Mouse (Mus musculus) left cerebral cortex, adult 2 months (tissue): ENCODE measurements around the gene Cacnb1. TPM values are rescaled to one million over a fixed set of nuclear protein-coding genes. Genes with fewer than 3 reads are reported as not detected.
A peak's percentile ranks its signal among the peaks of the same experiment; 100 is the strongest.

ENCODE experiments used
- DNase-seq, 2 experiments: peaks; one replicate each; pipeline ENCODE4 v3.0.0; 2021 to 2022; ENCODE audit warnings: low spot score in 2 of 2, mixed read lengths in 1 of 2; ENCODE audit errors: extremely low spot score in 1 of 2
- H3K27ac ChIP-seq: fragments of 200-600 bp; 2 replicates; pipeline ENCODE4 v1.8.1; 2022
- H3K4me3 ChIP-seq: fragments of 200-600 bp; 2 replicates; pipeline ENCODE4 v1.8.1; 2022
- CTCF ChIP-seq: fragments of 200-600 bp; IDR thresholded peaks from 2 replicates; pipeline ENCODE4 v1.8.1; 2022; ENCODE audit warnings: antibody characterized with exemption, mild to moderate bottlenecking, moderate library complexity
- intact Hi-C: fragments of 180-260 bp; cut with DNase I; formaldehyde crosslinking; loops from one replicate; pipeline ENCODE4 v1.15.1; 2025
- total RNA-seq, 2 experiments: library from RNA; stranded (reverse); gene quantifications; 2 replicates each; pipeline ENCODE4 v1.2.3; 2021

The Cacnb1 gene
- total RNA-seq, 2 experiments from 2014 or later = 150 to 170 TPM

DNA sequence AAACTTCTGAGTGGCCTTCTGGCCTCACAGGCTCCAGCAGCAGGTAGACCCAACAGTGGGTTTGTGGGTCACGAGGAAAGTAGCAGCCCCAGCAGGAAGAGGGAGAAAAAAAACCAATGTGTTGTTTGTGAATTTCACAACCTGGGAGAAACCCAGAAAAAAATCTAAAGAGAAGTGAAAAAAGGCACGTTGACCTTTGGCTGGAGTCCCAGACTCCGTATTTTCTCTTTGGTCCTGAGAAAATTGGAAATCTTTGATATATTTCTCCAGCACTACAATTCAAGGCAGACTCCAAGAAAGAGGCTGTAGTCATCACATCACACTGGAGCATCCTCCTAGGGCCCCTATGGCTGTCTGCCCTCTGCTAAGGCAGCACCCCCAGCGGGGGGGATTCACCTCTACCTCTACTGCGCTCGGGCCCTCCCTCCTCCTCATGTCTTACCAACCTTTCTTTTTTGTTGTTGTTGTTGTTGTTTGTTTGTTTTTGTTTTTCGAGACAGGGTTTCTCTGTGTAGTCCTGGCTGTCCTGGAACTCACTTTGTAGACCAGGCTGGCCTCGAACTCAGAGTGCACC, 25.4 kb downstream of the Cacnb1 start:
- no peak for TF ChIP-seq CTCF
- no peak overlapping the region for H3K4me3 ChIP-seq
- no peak overlapping the region for H3K27ac ChIP-seq
- intact Hi-C loops = no loop called here
- no peak for DNase-seq

DNA sequence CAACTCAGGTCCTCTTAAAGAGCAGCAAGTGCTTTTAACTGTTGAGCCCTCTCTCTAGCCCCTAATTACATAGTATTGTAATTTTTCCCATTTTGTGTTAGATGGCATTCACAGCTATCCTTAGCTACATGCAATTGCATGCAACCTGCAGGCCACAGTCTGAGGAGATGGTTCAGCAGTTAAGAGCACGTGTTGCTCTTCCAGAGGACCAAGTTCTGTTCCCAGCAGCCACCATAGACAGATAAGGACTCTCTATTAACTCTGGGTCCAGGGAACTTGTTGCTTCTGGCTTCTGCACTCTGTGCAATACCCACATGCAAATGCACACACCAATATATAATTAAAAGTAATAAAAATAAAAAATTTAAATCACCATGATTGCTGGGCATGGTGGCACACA, 26.1 kb downstream of the Cacnb1 start:
- intact Hi-C loops = no loop called here
- Histone ChIP-seq H3K27ac (no peak overlapping the region), H3K4me3 (no peak overlapping the region)
- TF ChIP-seq CTCF = no peak
- DNase-seq = no peak

DNA sequence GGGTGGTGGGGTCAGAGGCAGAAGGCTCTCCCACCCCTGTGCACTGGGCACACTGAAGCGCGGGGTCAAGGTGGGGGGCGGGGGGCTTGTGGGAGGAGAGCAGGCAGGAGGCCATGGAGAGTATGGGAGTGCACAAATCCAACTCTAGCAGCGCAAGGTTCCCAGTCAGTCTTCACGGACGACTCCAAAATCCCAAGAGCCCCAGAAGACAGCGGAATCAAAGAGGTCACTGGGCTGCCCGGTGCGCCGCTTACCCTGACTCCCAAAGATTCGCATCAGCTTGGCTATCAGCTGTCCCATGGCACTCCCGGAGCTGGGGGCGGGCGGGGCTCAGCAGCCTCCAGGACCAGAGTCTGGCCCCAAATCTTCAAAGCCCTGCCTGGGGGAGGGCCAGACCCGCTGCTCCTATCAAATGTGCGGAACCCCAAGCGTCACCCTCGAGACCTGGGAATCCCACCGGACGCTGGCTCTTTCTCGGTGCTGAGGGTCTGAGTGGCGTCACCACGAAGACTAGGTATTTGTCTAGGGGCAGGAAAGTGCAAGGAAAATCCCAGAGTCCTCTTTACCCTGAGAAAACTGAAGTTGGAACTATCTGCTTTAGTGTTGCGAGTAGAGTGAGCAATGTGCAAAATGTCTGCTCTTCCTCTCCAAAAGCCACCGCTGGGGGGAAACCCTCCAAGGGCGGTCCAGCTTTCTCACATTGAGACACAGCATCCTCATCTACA, 27.1 kb downstream of the Cacnb1 start, which contains the start of gene Arl5c:
TSS of gene Arl5c (minus strand) at position 618 of the 725 bp plus-strand sequence.
- Histone ChIP-seq H3K4me3 (peak within 1 kb of the TSS; percentile 49), H3K27ac (no peak within 1 kb of the TSS; the same call in 1 of the 2 replicates)
- intact Hi-C loops = no loop called here
- DNase-seq = peak in 1 of 2 experiments; percentile 35
- TF ChIP-seq CTCF = peak; percentile 51

DNA sequence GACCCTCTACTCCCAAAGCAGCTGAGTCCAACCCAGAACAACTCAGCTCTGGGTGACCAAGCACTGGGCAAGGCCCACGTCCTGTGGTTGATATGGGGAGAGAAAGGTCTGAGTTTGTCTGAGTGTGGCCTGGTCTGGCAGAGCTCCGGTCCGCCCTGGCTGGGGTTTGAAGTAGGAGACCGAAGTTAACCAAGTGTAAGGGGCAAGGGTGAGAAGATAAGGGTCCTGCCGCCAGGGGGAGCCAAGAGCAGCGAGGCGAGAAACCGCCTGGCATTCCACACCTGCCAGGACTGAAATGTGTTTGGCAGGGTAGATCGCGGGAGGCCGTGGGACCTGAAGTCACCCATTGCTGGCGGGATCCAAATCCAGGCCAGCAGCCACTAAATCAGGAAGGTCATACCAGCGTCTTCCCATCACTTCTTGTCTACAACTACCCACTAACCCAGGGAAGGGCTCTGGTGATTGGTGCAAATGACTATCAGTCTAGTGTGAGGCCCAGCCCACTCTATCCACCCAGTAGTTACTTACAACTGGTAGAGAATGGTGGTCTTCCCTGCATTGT, 28.2 kb downstream of the Cacnb1 start:
- intact Hi-C loops = no loop called here
- peak; percentile 83 for TF ChIP-seq CTCF
- DNase-seq = peak; percentile 71 to 74
- no peak overlapping the region for H3K27ac ChIP-seq
- peak overlapping the region; percentile 49 for H3K4me3 ChIP-seq

DNA sequence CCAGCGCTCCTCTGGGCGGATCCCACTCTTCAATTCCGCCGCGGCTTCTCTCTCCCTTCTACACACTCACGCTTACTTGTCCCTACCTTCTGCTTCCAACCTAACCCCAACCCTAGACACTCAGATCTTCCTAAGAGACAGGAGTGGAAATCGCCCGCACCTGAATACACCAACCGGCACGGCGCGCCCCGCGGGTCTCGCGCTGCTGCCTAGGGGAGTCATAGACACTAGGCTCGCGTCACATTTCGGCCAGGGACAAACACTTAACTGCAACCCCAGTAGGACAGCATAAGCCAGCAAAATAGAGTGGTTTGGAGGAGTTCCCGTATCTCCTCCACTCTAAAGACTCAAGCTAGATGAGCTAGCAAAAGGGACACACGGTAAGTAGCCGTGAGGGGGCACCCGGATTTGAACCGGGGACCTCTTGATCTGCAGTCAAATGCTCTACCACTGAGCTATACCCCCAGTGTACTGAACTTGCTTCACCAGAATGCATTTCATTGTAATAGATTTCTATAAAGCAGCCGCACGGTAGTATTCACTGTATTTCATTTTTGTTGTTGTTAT, 34.2 kb downstream of the Cacnb1 start:
- intact Hi-C loops = loop anchor here (2.0 kb wide), 1 partner anchor 190 kb away; the partner anchor contains the start of gene Lasp1
- Histone ChIP-seq H3K4me3 (peak overlapping the region; percentile 87), H3K27ac (peak overlapping the region; percentile 92)
- no peak for TF ChIP-seq CTCF
- DNase-seq = peak; percentile 84 to 86

DNA sequence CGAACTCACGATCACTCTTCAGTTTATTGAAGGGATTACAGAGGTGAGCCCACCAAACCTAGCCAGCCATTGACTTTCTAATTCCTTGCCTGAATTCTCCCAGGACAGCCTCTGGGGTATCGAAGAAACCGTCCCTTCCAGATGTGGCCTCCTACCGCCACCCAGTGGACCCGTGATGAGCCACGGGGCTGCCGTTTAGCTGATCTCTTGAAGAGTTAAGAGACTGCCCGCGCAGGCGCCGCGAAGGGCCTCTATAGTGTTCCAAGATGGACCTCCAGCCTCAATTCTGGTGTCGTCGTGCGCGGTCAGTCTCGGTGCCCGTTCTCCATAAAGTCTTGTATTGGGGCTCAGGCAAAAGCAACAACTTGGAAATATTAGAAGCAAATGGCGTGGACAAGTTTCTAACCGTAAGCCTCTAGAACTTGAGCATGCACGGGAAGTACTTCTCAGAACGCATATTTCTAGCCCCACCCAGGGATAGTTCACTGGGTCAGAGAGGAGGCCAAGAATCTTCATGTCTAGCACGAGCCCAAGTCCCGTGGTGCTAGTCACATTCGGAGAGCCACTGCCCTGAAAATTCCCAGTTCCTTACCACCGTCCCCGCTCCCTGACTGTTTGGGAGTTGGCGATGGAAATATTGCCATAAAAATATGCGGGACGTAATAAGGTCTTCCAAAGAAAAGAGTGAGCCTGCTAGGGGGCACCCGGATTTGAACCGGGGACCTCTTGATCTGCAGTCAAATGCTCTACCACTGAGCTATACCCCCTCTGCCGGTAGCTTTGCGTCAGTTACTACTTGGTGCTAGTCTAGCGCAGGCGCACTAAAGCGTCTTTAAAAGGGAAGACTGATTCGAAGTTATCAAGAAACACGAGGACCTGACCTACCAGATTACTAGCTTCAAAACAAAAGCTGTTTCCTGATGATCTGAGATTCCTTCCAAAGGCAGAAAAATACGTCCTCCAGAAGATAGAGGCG, 35.0 kb downstream of the Cacnb1 start:
- peak; percentile 91 to 97 for DNase-seq
- Histone ChIP-seq H3K4me3 (peak overlapping the region; percentile 87), H3K27ac (peak overlapping the region; percentile 92)
- TF ChIP-seq CTCF = peak; percentile 80
- intact Hi-C loops = loop anchor here (1.0 to 2.0 kb wide), 3 partner anchors 51 to 189 kb away; partner anchors contain the start of gene Lasp1

DNA sequence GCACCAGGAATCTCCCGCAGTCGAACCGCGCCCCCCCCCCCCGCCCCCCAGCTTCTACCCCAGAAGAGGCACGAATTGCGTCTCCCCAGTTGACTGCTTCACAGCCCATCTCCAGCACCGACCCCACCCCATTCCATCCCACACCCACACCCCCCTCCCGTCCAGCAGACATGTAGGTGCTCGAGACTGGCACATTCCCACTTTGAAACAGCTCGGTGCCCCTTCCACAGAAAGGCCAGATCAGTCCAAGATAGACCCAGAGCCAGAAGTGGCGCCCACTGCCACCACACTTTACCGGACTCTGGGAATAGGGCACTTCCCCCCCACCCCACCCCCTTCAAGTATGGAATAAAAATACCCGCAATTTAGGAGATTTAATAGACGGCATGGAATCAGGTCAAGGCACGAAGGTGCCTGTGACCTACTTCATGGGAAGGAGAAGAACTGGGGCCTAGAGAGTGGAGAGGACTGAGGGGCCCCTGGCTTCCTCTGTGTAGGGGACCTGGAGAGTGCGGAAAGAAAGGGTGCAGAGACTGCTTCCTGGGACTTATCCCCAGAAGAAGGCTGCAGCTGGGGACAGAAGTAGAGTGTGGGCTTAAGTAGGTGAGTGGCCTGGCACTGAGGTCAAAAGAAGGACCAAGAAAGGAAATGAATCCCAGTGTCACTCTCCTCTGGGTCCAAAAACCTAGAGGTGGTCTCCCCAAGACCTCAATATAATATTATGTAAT, 35.9 kb downstream of the Cacnb1 start:
- no peak for TF ChIP-seq CTCF
- Histone ChIP-seq H3K27ac (peak overlapping the region; percentile 34; the same call in 1 of the 2 replicates), H3K4me3 (peak overlapping the region; percentile 87)
- intact Hi-C loops = loop anchor here (1.0 to 2.0 kb wide), 2 partner anchors 50 to 87 kb away; no protein-coding TSS in a partner anchor
- DNase-seq = peak in 1 of 2 experiments; percentile 11

DNA sequence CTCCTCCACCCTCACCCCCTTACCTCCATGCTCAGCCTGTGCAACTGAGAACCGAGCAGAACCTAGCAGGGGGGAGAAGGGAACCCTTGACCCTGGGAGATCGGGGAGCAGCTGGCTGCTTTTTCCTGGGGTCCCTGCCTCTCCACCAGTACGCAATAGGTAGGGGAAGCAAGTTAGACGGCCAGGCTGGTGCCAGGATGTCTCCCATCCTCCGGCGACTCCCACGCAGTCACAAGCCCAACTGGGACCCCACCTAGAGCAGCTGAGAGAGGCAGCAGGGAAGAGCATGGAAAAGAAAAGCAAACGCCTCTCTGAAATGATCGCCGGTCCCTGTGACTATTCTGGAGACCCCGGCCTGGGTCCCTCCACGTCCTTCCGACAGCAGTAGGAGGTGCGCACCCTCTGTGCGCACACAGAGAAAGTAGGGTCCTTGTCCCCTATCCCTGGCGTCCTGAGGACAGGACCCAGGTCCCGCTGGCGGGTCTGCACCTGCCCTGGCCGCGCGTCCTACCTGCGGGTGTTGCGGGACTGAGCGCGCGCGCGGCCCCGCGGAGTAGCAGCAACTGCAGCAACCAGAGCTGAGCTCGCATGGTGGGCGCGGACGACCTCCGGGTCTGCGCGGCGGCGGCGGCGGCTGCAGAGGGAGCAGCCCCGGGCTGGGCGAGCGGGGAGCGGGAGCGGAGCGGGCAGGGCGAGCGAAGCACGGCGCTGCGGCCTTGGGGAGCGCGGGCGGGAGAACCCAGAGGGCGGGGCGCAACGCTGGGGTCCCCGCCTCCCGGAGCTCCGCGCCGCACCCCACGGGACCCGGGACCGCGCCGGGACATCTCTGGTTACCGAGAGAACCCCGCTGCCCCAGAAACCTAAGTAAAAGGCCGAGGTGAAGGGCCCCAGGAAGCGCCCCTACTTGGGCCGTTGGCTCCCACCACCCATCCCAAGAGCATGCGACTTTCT, 36.8 kb downstream of the Cacnb1 start, which contains the start of gene Plxdc1:
TSS of gene Plxdc1 (minus strand) at position 718 of the 951 bp plus-strand sequence.
- TF ChIP-seq CTCF = no peak
- intact Hi-C loops = loop anchor here (2.0 kb wide), 1 partner anchor 49 kb away; no protein-coding TSS in a partner anchor
- peak in 1 of 2 experiments; percentile 64 for DNase-seq
- Histone ChIP-seq H3K4me3 (peak within 1 kb of the TSS; percentile 87), H3K27ac (peak within 1 kb of the TSS; percentile 86)

DNA sequence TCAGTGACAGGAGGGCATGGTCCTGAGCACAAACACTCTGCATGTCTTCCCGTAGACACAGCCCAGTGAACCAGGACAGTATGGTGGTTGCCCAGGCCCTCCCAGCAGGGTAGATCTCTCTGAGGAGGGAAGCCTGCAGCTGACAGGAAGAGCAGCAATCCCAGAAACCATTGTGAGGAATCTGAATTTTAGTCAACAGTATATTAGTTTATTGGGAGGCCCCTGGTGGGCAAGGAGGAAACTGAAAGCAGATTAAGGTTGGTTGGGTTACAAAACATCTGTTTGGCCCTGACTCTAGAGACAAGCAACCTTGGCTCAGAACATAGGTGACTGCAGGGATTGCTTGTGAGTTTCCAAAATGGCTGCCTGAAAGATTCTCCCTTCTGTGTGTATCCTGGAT, 38.9 kb downstream of the Cacnb1 start:
- no peak; the same call in 1 of the 2 replicates for TF ChIP-seq CTCF
- intact Hi-C loops = no loop called here
- peak in 1 of 2 experiments; percentile 5 for DNase-seq
- Histone ChIP-seq H3K4me3 (no peak overlapping the region), H3K27ac (no peak overlapping the region)
